Mouse (Mus musculus) CH12.LX (cell line): ENCODE results near the gene Trio. TPM values are rescaled to one million over a fixed set of nuclear protein-coding genes. Genes with fewer than 3 reads are reported as not detected.

Source experiments
- DNase-seq: peaks from one replicate; pipeline ENCODE4 v3.0.0-alpha.2; 2013; ENCODE audit errors: extremely low read depth
- H3K27ac ChIP-seq: 2 replicates; pipeline ENCODE4 v1.5.1; 2012; ENCODE audit warnings: low read depth, mild to moderate bottlenecking, control low read depth, moderate library complexity; ENCODE audit not compliant: insufficient read depth
- H3K27me3 ChIP-seq: replicated peaks from 2 replicates; pipeline ENCODE3; 2012; ENCODE audit warnings: inconsistent platforms
- H3K36me3 ChIP-seq, 2 experiments: replicated peaks in 1 of 2; 2 replicates each; pipeline versions ENCODE3 to v1.6.1; 2012; ENCODE audit warnings: inconsistent platforms in 1 of 2, low read length in 1 of 2, mild to moderate bottlenecking in 1 of 2, mixed read lengths in 1 of 2, moderate library complexity in 1 of 2; ENCODE audit not compliant: control insufficient read depth in 1 of 2, insufficient read depth in 1 of 2
- H3K4me1 ChIP-seq, 2 experiments: 2 replicates each; pipeline ENCODE4 v1.6.1; 2012; ENCODE audit warnings: inconsistent platforms in 1 of 2, moderate library complexity in 1 of 2; ENCODE audit not compliant: insufficient read depth in 2 of 2, control insufficient read depth in 1 of 2
- H3K4me2 ChIP-seq: 2 replicates; pipeline ENCODE4 v1.6.1; 2012; ENCODE audit warnings: low read depth, mild to moderate bottlenecking, control low read depth; ENCODE audit not compliant: poor library complexity, insufficient read depth, severe bottlenecking
- H3K4me3 ChIP-seq, 3 experiments: fragments of 150-350 bp in 1 of 3; sonication (generic) in 1 of 3; replicated peaks in 1 of 3; 2 replicates each; pipeline versions ENCODE3 to v1.5.1; 2011 to 2012; ENCODE audit warnings: low read depth in 2 of 3, low read length in 2 of 3, mild to moderate bottlenecking in 2 of 3, moderate library complexity in 2 of 3, control low read depth in 1 of 3, improper control_type of control experiment in 1 of 3, inconsistent platforms in 1 of 3, mixed read lengths in 1 of 3; ENCODE audit not compliant: poor library complexity in 1 of 3
- H3K79me2 ChIP-seq: replicated peaks from 2 replicates; pipeline ENCODE4 v1.6.1; 2012; ENCODE audit warnings: mild to moderate bottlenecking, moderate library complexity; ENCODE audit not compliant: control insufficient read depth, poor library complexity, insufficient read depth, severe bottlenecking; ENCODE audit errors: extremely low read depth
- H3K9ac ChIP-seq: 2 replicates; pipeline ENCODE4 v1.6.1; 2012; ENCODE audit warnings: low read depth, mild to moderate bottlenecking, control low read depth, moderate library complexity; ENCODE audit not compliant: insufficient read depth
- H3K9me3 ChIP-seq: replicated peaks from 2 replicates; pipeline ENCODE3; 2012; ENCODE audit warnings: low read length, inconsistent platforms, mixed read lengths
- CHD1 ChIP-seq: IDR thresholded peaks from 2 replicates; pipeline ENCODE4 v1.6.1; 2012; ENCODE audit warnings: low read depth, low read length, improper control_type of control experiment, inconsistent platforms
- CHD2 ChIP-seq: IDR thresholded peaks from 2 replicates; pipeline ENCODE4 v1.6.1; 2011; ENCODE audit warnings: low read length, improper control_type of control experiment
- CTCF ChIP-seq, 2 experiments: IDR thresholded peaks in 1 of 2; conservative IDR thresholded peaks in 1 of 2; 2 replicates each; pipeline ENCODE4 v1.5.1; 2011 to 2012; ENCODE audit warnings: low read depth in 2 of 2, low read length in 2 of 2, improper control_type of control experiment in 1 of 2, inconsistent platforms in 1 of 2, mild to moderate bottlenecking in 1 of 2, moderate library complexity in 1 of 2
- E2F4 ChIP-seq: IDR thresholded peaks from 2 replicates; pipeline ENCODE4 v1.6.1; 2011; ENCODE audit warnings: low read depth, low read length, improper control_type of control experiment; ENCODE audit not compliant: insufficient replicate concordance
- HCFC1 ChIP-seq: IDR thresholded peaks from 2 replicates; pipeline ENCODE4 v1.6.1; 2012; ENCODE audit warnings: low read depth, mild to moderate bottlenecking, inconsistent platforms, low read length, improper control_type of control experiment
- MAFK ChIP-seq: IDR thresholded peaks from 2 replicates; pipeline ENCODE4 v1.6.1; 2011; ENCODE audit warnings: low read length, improper control_type of control experiment; ENCODE audit not compliant: insufficient replicate concordance
- MYC ChIP-seq: IDR thresholded peaks from 2 replicates; pipeline ENCODE4 v1.6.1; 2011; ENCODE audit warnings: low read depth, mild to moderate bottlenecking, improper control_type of control experiment, low read length
- POLR2AphosphoS2 ChIP-seq: IDR thresholded peaks from 2 replicates; pipeline ENCODE4 v1.6.1; 2011; ENCODE audit warnings: low read depth, low read length, improper control_type of control experiment
- RAD21 ChIP-seq: IDR thresholded peaks from 2 replicates; pipeline ENCODE4 v1.6.1; 2011; ENCODE audit warnings: low read depth, mild to moderate bottlenecking, low read length, improper control_type of control experiment, moderate library complexity
- SMC3 ChIP-seq: IDR thresholded peaks from 2 replicates; pipeline ENCODE4 v1.6.1; 2011; ENCODE audit warnings: low read depth, low read length, improper control_type of control experiment
- UBTF ChIP-seq: IDR thresholded peaks from 2 replicates; pipeline ENCODE4 v1.6.1; 2012; ENCODE audit warnings: low read depth, mild to moderate bottlenecking, inconsistent platforms, low read length, improper control_type of control experiment, moderate library complexity
- ZC3H11A ChIP-seq: IDR thresholded peaks from 2 replicates; pipeline ENCODE4 v1.6.1; 2012; ENCODE audit warnings: low read depth, mild to moderate bottlenecking, inconsistent platforms, low read length, improper control_type of control experiment
- dilution Hi-C: fragments of 300-500 bp; cut with MboI; formaldehyde crosslinking; loops from 2 replicates; pipeline ENCODE4 v1.14.3; 2020; ENCODE audit warnings: low sequenced_read_pairs; ENCODE audit not compliant: extremely low pct_unique_long_range_greater_than_20kb, extremely low pct_ligation_motif_present
- in situ Hi-C: fragments of 300-500 bp; cut with MboI; formaldehyde crosslinking; loops from 3 replicates; pipeline ENCODE4 v1.14.3; 2019; ENCODE audit warnings: low sequenced_read_pairs, low pct_ligation_motif_present, low pct_unique_long_range_greater_than_20kb, mixed read lengths
- polyA plus RNA-seq: library from polyadenylated mRNA; unstranded; fragments of >175 nt; gene quantifications from 2 replicates; pipeline ENCODE4 v1.2.1, GENCODE M21; 2012; ENCODE audit warnings: low read depth; ENCODE audit not compliant: insufficient read length
- total RNA-seq, 2 experiments: library from RNA; depleted of rRNA; stranded (reverse); fragments of 300-350 nt in 1 of 2; fragments of >200 nt in 1 of 2; gene quantifications; 2 replicates each; pipeline ENCODE4 v1.2.3; 2012 to 2014

Gene Trio
- total and polyA plus RNA-seq, 3 experiments = 3.9 to 17.5 (median 4.3) TPM

DNA sequence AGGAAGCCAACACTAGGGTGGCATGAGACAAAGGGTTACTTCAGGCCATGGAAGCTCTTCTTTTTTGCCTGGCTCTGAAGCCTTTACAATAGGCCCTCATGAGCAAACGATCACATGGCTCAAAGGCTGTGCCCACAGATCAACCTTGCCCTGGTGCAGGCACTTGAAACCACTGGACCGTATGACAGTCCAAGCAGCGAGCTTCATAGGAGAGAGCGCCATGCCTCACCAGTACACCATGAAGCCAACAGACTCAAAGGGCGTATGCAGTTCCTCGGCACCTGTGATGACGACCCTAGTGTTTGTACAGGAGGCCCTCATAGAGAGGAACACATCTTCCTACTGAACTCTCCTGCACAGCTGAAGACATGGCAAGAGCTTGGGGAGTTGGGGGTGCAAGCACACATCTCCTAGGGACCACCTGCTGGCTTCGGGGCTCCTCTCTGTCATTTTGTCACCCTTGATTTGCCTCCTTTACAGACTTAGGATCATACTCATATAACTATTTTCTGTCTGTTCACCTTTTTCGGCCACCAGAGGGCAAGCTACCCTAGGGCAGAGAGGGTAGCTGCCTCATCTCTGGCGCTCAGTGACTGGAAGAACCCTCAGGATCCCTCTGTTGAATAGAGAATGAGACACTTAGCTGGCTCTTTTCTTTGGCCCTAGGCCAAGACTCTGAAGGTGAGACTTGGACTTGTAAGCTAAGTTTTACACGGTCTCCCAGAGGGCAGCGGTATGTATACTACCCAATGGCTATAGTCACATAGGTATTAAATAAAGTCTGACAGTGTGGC lies 273.8 kb downstream of the Trio start:
- Histone ChIP-seq H3K79me2 (no peaks in the 10 kb centered on the region), H3K4me3 (no peak overlapping the region), H3K36me3 (peaks cover 0 to 89% of the 10 kb centered on the region in 2 experiments), H3K27me3 (no peaks in the 10 kb centered on the region), H3K9ac (no peak overlapping the region), H3K9me3 (no peaks in the 10 kb centered on the region), H3K27ac (no peak overlapping the region), H3K4me2 (no peak overlapping the region), H3K4me1 (peaks cover 0 to 30% of the 10 kb centered on the region in 2 experiments; a peak in 2 of 4 replicates)
- DNase-seq = peak; percentile 75
- TF ChIP-seq ZC3H11A (peak; percentile 92), SMC3 (peak; percentile 98), CTCF (conservative IDR thresholded peaks at IDR 0.05 in 1 of 2, IDR thresholded peaks at IDR 0.05 in 1 of 2; ENCODE audit: low read depth in 2 of 2, low read length in 2 of 2) (peak; percentile 63 to 93), HCFC1 (no peak), POLR2AphosphoS2 (no peak), RAD21 (peak; percentile 94), MYC (no peak)
- in situ Hi-C loops = no loop called here
- dilution Hi-C loops = no loop called here

GRCm38 (mm10) chr15:27748739-27749138 lies 276.9 kb downstream of the Trio start:
- in situ Hi-C loops = no loop called here
- Histone ChIP-seq H3K9ac (no peak overlapping the region), H3K27me3 (no peaks in the 10 kb centered on the region), H3K4me1 (peaks cover 0 to 12% of the 10 kb centered on the region in 2 experiments; a peak in 2 of 4 replicates), H3K79me2 (no peaks in the 10 kb centered on the region), H3K27ac (no peak overlapping the region), H3K4me2 (no peak overlapping the region), H3K36me3 (peaks cover 0 to 89% of the 10 kb centered on the region in 2 experiments), H3K4me3 (no peak overlapping the region), H3K9me3 (no peaks in the 10 kb centered on the region)
- no peak for DNase-seq
- TF ChIP-seq MYC = no peak
- dilution Hi-C loops = no loop called here

GRCm38 (mm10) chr15:27747512-27747911 lies 278.1 kb downstream of the Trio start:
- in situ Hi-C loops (no loop called here), dilution Hi-C loops (no loop called here)
- no peak overlapping the region for H3K4me2 ChIP-seq
- H3K79me2 ChIP-seq = no peaks in the 10 kb centered on the region
- peaks cover 0 to 88% of the 10 kb centered on the region in 2 experiments for H3K36me3 ChIP-seq
- H3K27ac ChIP-seq = no peak overlapping the region
- TF ChIP-seq HCFC1 (no peak), UBTF (no peak), E2F4 (no peak), CHD1 (no peak), MAFK (no peak), CHD2 (no peak), CTCF (conservative IDR thresholded peaks at IDR 0.05 in 1 of 2, IDR thresholded peaks at IDR 0.05 in 1 of 2; ENCODE audit: low read depth in 2 of 2, low read length in 2 of 2) (no peak), MYC (no peak), POLR2AphosphoS2 (no peak)
- H3K9ac ChIP-seq = no peak overlapping the region
- H3K4me3 ChIP-seq = no peak overlapping the region
- H3K9me3 ChIP-seq = no peaks in the 10 kb centered on the region
- H3K27me3 ChIP-seq = no peaks in the 10 kb centered on the region
- peaks cover 0 to 6% of the 10 kb centered on the region in 2 experiments; a peak in 1 of 4 replicates for H3K4me1 ChIP-seq
- DNase-seq = no peak
